Mouse (Mus musculus): ENCODE data around the gene Gm5741. TPM values are rescaled to one million over a fixed set of nuclear protein-coding genes. Genes with fewer than 3 reads are reported as not detected.
"Not testable (repeated sequence)": the region's sequence is repeated elsewhere in the genome, so short reads cannot be mapped to it uniquely, and the experiment has no call there.

Gm5741 gene
- polyA plus RNA-seq, 1 experiment from 2014 or later, result 1.7 TPM

- no peaks in the 10 kb centered on the region for H3K9me3 ChIP-seq (replicated peaks; ENCODE audit: control insufficient read depth, low read length, poor library complexity, severe bottlenecking)
- no peak overlapping the region for H3K27ac ChIP-seq (ENCODE audit: low read length)
- no peak overlapping the region for H3K4me3 ChIP-seq (ENCODE audit: low read depth, low read length)
- no peak overlapping the region for H3K4me2 ChIP-seq (ENCODE audit: low read length)
- no peak for ATAC-seq
- WGBS, result 33% methylated on average over 21 of the region's 21 CpGs
- no peak overlapping the region for H3K9ac ChIP-seq (ENCODE audit: low read depth, low read length)
- peaks cover 5% of the 10 kb centered on the region for H3K36me3 ChIP-seq (ENCODE audit: control insufficient read depth, insufficient read depth, low read length)
- H3K27me3 ChIP-seq (ENCODE audit: control insufficient read depth, insufficient read depth, low read depth, low read length), result no peaks in the 10 kb centered on the region
- no peaks in the 10 kb centered on the region for H3K4me1 ChIP-seq (ENCODE audit: control insufficient read depth, insufficient read depth, low read length)
These were observed 23.8 kb upstream of the Gm5741 start for GRCm38 (mm10) chr8:85091526-85092090.

- no peaks in the 10 kb centered on the region for H3K9me3 ChIP-seq (replicated peaks; ENCODE audit: control insufficient read depth, low read length, poor library complexity, severe bottlenecking)
- 91% methylated on average over 11 of the region's 11 CpGs for WGBS
These were observed 23.1 kb upstream of the Gm5741 start for GRCm38 (mm10) chr8:85090856-85091255.

GRCm38 (mm10) chr8:85088771-85089170, 21.0 kb upstream of the Gm5741 start:
- WGBS, result 85% methylated on average over 2 of the region's 2 CpGs
- H3K27ac ChIP-seq (ENCODE audit: low read length), result no peak overlapping the region
- ATAC-seq, result no peak
- no peak overlapping the region for H3K4me2 ChIP-seq (ENCODE audit: low read length)
- H3K9ac ChIP-seq (ENCODE audit: low read depth, low read length), result no peak overlapping the region
- H3K36me3 ChIP-seq (ENCODE audit: control insufficient read depth, insufficient read depth, low read length), result 0 out of 2 replicates have a peak, but pooled peaks cover 4% of the 10 kb centered on the region
- no peaks in the 10 kb centered on the region for H3K9me3 ChIP-seq (replicated peaks; ENCODE audit: control insufficient read depth, low read length, poor library complexity, severe bottlenecking)
- no peak overlapping the region for H3K4me3 ChIP-seq (ENCODE audit: low read depth, low read length)
- H3K4me1 ChIP-seq (ENCODE audit: control insufficient read depth, insufficient read depth, low read length), result peaks cover 6% of the 10 kb centered on the region
- H3K27me3 ChIP-seq (ENCODE audit: control insufficient read depth, insufficient read depth, low read depth, low read length), result no peaks in the 10 kb centered on the region

More at GRCm38 (mm10) chr8:85090856-85091255, 23.1 kb upstream of the Gm5741 start:
- no peak for ATAC-seq
- Histone ChIP-seq H3K9ac (ENCODE audit: low read depth, low read length) (no peak overlapping the region), H3K27me3 (ENCODE audit: control insufficient read depth, insufficient read depth, low read depth, low read length) (no peaks in the 10 kb centered on the region), H3K4me1 (ENCODE audit: control insufficient read depth, insufficient read depth, low read length) (no peaks in the 10 kb centered on the region), H3K36me3 (ENCODE audit: control insufficient read depth, insufficient read depth, low read length) (peaks cover 4% of the 10 kb centered on the region; the same call in 1 of the 2 replicates), H3K4me2 (ENCODE audit: low read length) (no peak overlapping the region), H3K4me3 (ENCODE audit: low read depth, low read length) (no peak overlapping the region), H3K27ac (ENCODE audit: low read length) (no peak overlapping the region)

GRCm38 (mm10) chr8:85086238-85086637, 18.5 kb upstream of the Gm5741 start:
- H3K4me3 ChIP-seq (ENCODE audit: low read depth, low read length), result no peak overlapping the region
- no peak overlapping the region for H3K27ac ChIP-seq (ENCODE audit: low read length)
- 89% methylated on average over 3 of the region's 3 CpGs for WGBS
- H3K27me3 ChIP-seq (ENCODE audit: control insufficient read depth, insufficient read depth, low read depth, low read length), result no peaks in the 10 kb centered on the region
- H3K4me1 ChIP-seq (ENCODE audit: control insufficient read depth, insufficient read depth, low read length), result peaks cover 23% of the 10 kb centered on the region
- 0 out of 2 replicates have a peak, but pooled peaks cover 4% of the 10 kb centered on the region for H3K36me3 ChIP-seq (ENCODE audit: control insufficient read depth, insufficient read depth, low read length)
- H3K4me2 ChIP-seq (ENCODE audit: low read length), result no peak overlapping the region
- no peaks in the 10 kb centered on the region for H3K9me3 ChIP-seq (replicated peaks; ENCODE audit: control insufficient read depth, low read length, poor library complexity, severe bottlenecking)
- no peak for ATAC-seq
- no peak overlapping the region for H3K9ac ChIP-seq (ENCODE audit: low read depth, low read length)

GRCm38 (mm10) chr8:85084633-85085032, 16.9 kb upstream of the Gm5741 start:
- ATAC-seq, result no peak
- Histone ChIP-seq H3K9me3 (replicated peaks; ENCODE audit: control insufficient read depth, low read length, poor library complexity, severe bottlenecking) (no peaks in the 10 kb centered on the region), H3K9ac (ENCODE audit: low read depth, low read length) (no peak overlapping the region), H3K4me2 (ENCODE audit: low read length) (no peak overlapping the region), H3K36me3 (ENCODE audit: control insufficient read depth, insufficient read depth, low read length) (0 out of 2 replicates have a peak, but pooled peaks cover 4% of the 10 kb centered on the region), H3K4me1 (ENCODE audit: control insufficient read depth, insufficient read depth, low read length) (peaks cover 28% of the 10 kb centered on the region), H3K27ac (ENCODE audit: low read length) (no peak overlapping the region), H3K4me3 (ENCODE audit: low read depth, low read length) (no peak overlapping the region), H3K27me3 (ENCODE audit: control insufficient read depth, insufficient read depth, low read depth, low read length) (no peaks in the 10 kb centered on the region)
- WGBS, result 93% methylated on average over 8 of the region's 8 CpGs

GRCm38 (mm10) chr8:85083108-85083813, 15.5 kb upstream of the Gm5741 start, which contains the start of gene Man2b1:
Gene Man2b1 (plus strand): TSS chr8:85083270.
- peaks cover 31% of the 10 kb centered on the region for H3K4me1 ChIP-seq (ENCODE audit: control insufficient read depth, insufficient read depth, low read length)
- H3K36me3 ChIP-seq (ENCODE audit: control insufficient read depth, insufficient read depth, low read length), result no peaks in the 10 kb centered on the region
- WGBS, result under 1% methylated on average over 30 of the region's 30 CpGs
- no peaks in the 10 kb centered on the region for H3K9me3 ChIP-seq (replicated peaks; ENCODE audit: control insufficient read depth, low read length, poor library complexity, severe bottlenecking)
- peak within 1 kb of the TSS; percentile 80 for H3K4me2 ChIP-seq (ENCODE audit: low read length)
- peak; percentile 90 for ATAC-seq
- peak within 1 kb of the TSS; percentile 65 for H3K4me3 ChIP-seq (ENCODE audit: low read depth, low read length)
- H3K9ac ChIP-seq (ENCODE audit: low read depth, low read length), result peak within 1 kb of the TSS; percentile 75
- peak within 1 kb of the TSS; percentile 2; the same call in 1 of the 2 replicates for H3K27ac ChIP-seq (ENCODE audit: low read length)
- H3K27me3 ChIP-seq (ENCODE audit: control insufficient read depth, insufficient read depth, low read depth, low read length), result no peaks in the 10 kb centered on the region

GRCm38 (mm10) chr8:85082169-85082568, 14.4 kb upstream of the Gm5741 start:
- not testable (repeated sequence) for ATAC-seq; H3K27me3 ChIP-seq (ENCODE audit: control insufficient read depth, insufficient read depth, low read depth, low read length); H3K36me3 ChIP-seq (ENCODE audit: control insufficient read depth, insufficient read depth, low read length); H3K27ac ChIP-seq (ENCODE audit: low read length); H3K4me3 ChIP-seq (ENCODE audit: low read depth, low read length); H3K4me2 ChIP-seq (ENCODE audit: low read length); H3K9ac ChIP-seq (ENCODE audit: low read depth, low read length); H3K9me3 ChIP-seq (replicated peaks; ENCODE audit: control insufficient read depth, low read length, poor library complexity, severe bottlenecking)
- peaks cover 31% of the 10 kb centered on the region for H3K4me1 ChIP-seq (ENCODE audit: control insufficient read depth, insufficient read depth, low read length)
- WGBS, result 93% methylated on average over 4 of the region's 4 CpGs

- H3K4me1 ChIP-seq (ENCODE audit: control insufficient read depth, insufficient read depth, low read length), result peaks cover 31% of the 10 kb centered on the region
- H3K27me3 ChIP-seq (ENCODE audit: control insufficient read depth, insufficient read depth, low read depth, low read length), result no peaks in the 10 kb centered on the region
- H3K9me3 ChIP-seq (replicated peaks; ENCODE audit: control insufficient read depth, low read length, poor library complexity, severe bottlenecking), result no peaks in the 10 kb centered on the region
- ATAC-seq, result peak; percentile 12
- H3K27ac ChIP-seq (ENCODE audit: low read length), result peak within 1 kb of the TSS; percentile 71
- H3K36me3 ChIP-seq (ENCODE audit: control insufficient read depth, insufficient read depth, low read length), result no peaks in the 10 kb centered on the region
- H3K9ac ChIP-seq (ENCODE audit: low read depth, low read length), result peak within 1 kb of the TSS; percentile 89
- peak within 1 kb of the TSS; percentile 92 for H3K4me3 ChIP-seq (ENCODE audit: low read depth, low read length)
- 3% methylated on average over 9 of the region's 9 CpGs for WGBS
- H3K4me2 ChIP-seq (ENCODE audit: low read length), result peak within 1 kb of the TSS; percentile 84
These were observed 13.4 kb upstream of the Gm5741 start, which contains the start of gene Wdr83 for GRCm38 (mm10) chr8:85081216-85081555. Gene Wdr83 (minus strand): TSS chr8:85081306.

Data from midbrain, embryonic 16.5 days (tissue).